Mouse (Mus musculus): ENCODE data around the gene Lrrc72. TPM values are rescaled to one million over a fixed set of nuclear protein-coding genes. Genes with fewer than 3 reads are reported as not detected.
A peak's percentile ranks its signal among the peaks of the same experiment; 100 is the strongest.

The Lrrc72 gene
- polyA plus RNA-seq, 1 experiment from 2014 or later: not detected

GRCm38 (mm10) chr12:36241171-36241570 lies 12.0 kb downstream of the Lrrc72 start:
- no peak overlapping the region for H3K9ac ChIP-seq (ENCODE audit: low read depth, low read length)
- no peak overlapping the region for H3K4me3 ChIP-seq (ENCODE audit: low read depth, low read length)
- no peaks in the 10 kb centered on the region for H3K27me3 ChIP-seq (ENCODE audit: control insufficient read depth, insufficient read depth, low read length)
- H3K27ac ChIP-seq (ENCODE audit: low read depth, low read length): no peak overlapping the region
- 75% methylated on average over 3 of the region's 3 CpGs for WGBS (ENCODE audit: insufficient replicate concordance)
- ATAC-seq (replicated peaks; ENCODE audit: insufficient number of reproducible peaks, low FRiP score, low TSS enrichment): no peak
- H3K9me3 ChIP-seq (replicated peaks; ENCODE audit: control insufficient read depth, low read length): no peaks in the 10 kb centered on the region
- H3K36me3 ChIP-seq (ENCODE audit: control insufficient read depth, insufficient read depth, low read length): no peaks in the 10 kb centered on the region
- no peaks in the 10 kb centered on the region for H3K4me1 ChIP-seq (ENCODE audit: control insufficient read depth, insufficient read depth, low read length)
- H3K4me2 ChIP-seq: no peak overlapping the region

GRCm38 (mm10) chr12:36231386-36231785 lies 21.8 kb downstream of the Lrrc72 start:
- H3K4me1 ChIP-seq (ENCODE audit: control insufficient read depth, insufficient read depth, low read length): no peaks in the 10 kb centered on the region
- no peak for ATAC-seq (replicated peaks; ENCODE audit: insufficient number of reproducible peaks, low FRiP score, low TSS enrichment)
- H3K27ac ChIP-seq (ENCODE audit: low read depth, low read length): no peak overlapping the region
- no peaks in the 10 kb centered on the region for H3K9me3 ChIP-seq (replicated peaks; ENCODE audit: control insufficient read depth, low read length)
- H3K27me3 ChIP-seq (ENCODE audit: control insufficient read depth, insufficient read depth, low read length): no peaks in the 10 kb centered on the region
- H3K36me3 ChIP-seq (ENCODE audit: control insufficient read depth, insufficient read depth, low read length): no peaks in the 10 kb centered on the region
- WGBS (ENCODE audit: insufficient replicate concordance): 63% methylated on average over 2 of the region's 2 CpGs
- no peak overlapping the region for H3K4me2 ChIP-seq
- no peak overlapping the region for H3K9ac ChIP-seq (ENCODE audit: low read depth, low read length)
- no peak overlapping the region for H3K4me3 ChIP-seq (ENCODE audit: low read depth, low read length)

- Histone ChIP-seq H3K27me3 (ENCODE audit: control insufficient read depth, insufficient read depth, low read length) (no peaks in the 10 kb centered on the region), H3K36me3 (ENCODE audit: control insufficient read depth, insufficient read depth, low read length) (no peaks in the 10 kb centered on the region), H3K9me3 (replicated peaks; ENCODE audit: control insufficient read depth, low read length) (no peaks in the 10 kb centered on the region), H3K9ac (ENCODE audit: low read depth, low read length) (no peak overlapping the region), H3K4me3 (ENCODE audit: low read depth, low read length) (no peak overlapping the region), H3K4me1 (ENCODE audit: control insufficient read depth, insufficient read depth, low read length) (peaks cover 3% of the 10 kb centered on the region; the same call in 1 of the 2 replicates), H3K4me2 (no peak overlapping the region), H3K27ac (ENCODE audit: low read depth, low read length) (no peak overlapping the region)
- no peak for ATAC-seq (replicated peaks; ENCODE audit: insufficient number of reproducible peaks, low FRiP score, low TSS enrichment)
- WGBS (ENCODE audit: insufficient replicate concordance): 35% methylated on average over 4 of the region's 4 CpGs
Observed at GRCm38 (mm10) chr12:36224392-36224791, 28.8 kb downstream of the Lrrc72 start.

GRCm38 (mm10) chr12:36216905-36217304 lies 36.3 kb downstream of the Lrrc72 start:
- Histone ChIP-seq H3K27ac (ENCODE audit: low read depth, low read length) (no peak overlapping the region), H3K9ac (ENCODE audit: low read depth, low read length) (no peak overlapping the region), H3K4me2 (0 out of 2 replicates have a peak overlapping the region, but pooled peaks have one; percentile 10), H3K27me3 (ENCODE audit: control insufficient read depth, insufficient read depth, low read length) (no peaks in the 10 kb centered on the region), H3K4me1 (ENCODE audit: control insufficient read depth, insufficient read depth, low read length) (no peaks in the 10 kb centered on the region), H3K9me3 (replicated peaks; ENCODE audit: control insufficient read depth, low read length) (no peaks in the 10 kb centered on the region), H3K4me3 (ENCODE audit: low read depth, low read length) (no peak overlapping the region), H3K36me3 (ENCODE audit: control insufficient read depth, insufficient read depth, low read length) (no peaks in the 10 kb centered on the region)
- no peak for ATAC-seq (replicated peaks; ENCODE audit: insufficient number of reproducible peaks, low FRiP score, low TSS enrichment)
- 71% methylated on average over 10 of the region's 10 CpGs for WGBS (ENCODE audit: insufficient replicate concordance)

- Histone ChIP-seq H3K4me3 (ENCODE audit: low read depth, low read length) (no peak overlapping the region), H3K36me3 (ENCODE audit: control insufficient read depth, insufficient read depth, low read length) (no peaks in the 10 kb centered on the region), H3K4me2 (no peak overlapping the region), H3K4me1 (ENCODE audit: control insufficient read depth, insufficient read depth, low read length) (no peaks in the 10 kb centered on the region), H3K9me3 (replicated peaks; ENCODE audit: control insufficient read depth, low read length) (no peaks in the 10 kb centered on the region), H3K9ac (ENCODE audit: low read depth, low read length) (no peak overlapping the region), H3K27me3 (ENCODE audit: control insufficient read depth, insufficient read depth, low read length) (no peaks in the 10 kb centered on the region), H3K27ac (ENCODE audit: low read depth, low read length) (no peak overlapping the region)
- no peak for ATAC-seq (replicated peaks; ENCODE audit: insufficient number of reproducible peaks, low FRiP score, low TSS enrichment)
- WGBS (ENCODE audit: insufficient replicate concordance): 48% methylated on average over 4 of the region's 4 CpGs
Observed at GRCm38 (mm10) chr12:36216230-36216629, 37.0 kb downstream of the Lrrc72 start.

GRCm38 (mm10) chr12:36215149-36215480 lies 38.1 kb downstream of the Lrrc72 start:
- no peaks in the 10 kb centered on the region for H3K27me3 ChIP-seq (ENCODE audit: control insufficient read depth, insufficient read depth, low read length)
- H3K4me2 ChIP-seq: no peak overlapping the region
- no peak overlapping the region for H3K9ac ChIP-seq (ENCODE audit: low read depth, low read length)
- WGBS (ENCODE audit: insufficient replicate concordance): 3% methylated on average over 1 of the region's 1 CpGs
- no peak for ATAC-seq (replicated peaks; ENCODE audit: insufficient number of reproducible peaks, low FRiP score, low TSS enrichment)
- H3K4me1 ChIP-seq (ENCODE audit: control insufficient read depth, insufficient read depth, low read length): no peaks in the 10 kb centered on the region
- H3K4me3 ChIP-seq (ENCODE audit: low read depth, low read length): no peak overlapping the region
- no peak overlapping the region for H3K27ac ChIP-seq (ENCODE audit: low read depth, low read length)
- no peaks in the 10 kb centered on the region for H3K36me3 ChIP-seq (ENCODE audit: control insufficient read depth, insufficient read depth, low read length)
- no peaks in the 10 kb centered on the region for H3K9me3 ChIP-seq (replicated peaks; ENCODE audit: control insufficient read depth, low read length)

GRCm38 (mm10) chr12:36214389-36215148 lies 38.6 kb downstream of the Lrrc72 start:
- Histone ChIP-seq H3K4me2 (no peak overlapping the region), H3K36me3 (ENCODE audit: control insufficient read depth, insufficient read depth, low read length) (no peaks in the 10 kb centered on the region), H3K4me3 (ENCODE audit: low read depth, low read length) (no peak overlapping the region), H3K27ac (ENCODE audit: low read depth, low read length) (no peak overlapping the region), H3K9ac (ENCODE audit: low read depth, low read length) (no peak overlapping the region), H3K4me1 (ENCODE audit: control insufficient read depth, insufficient read depth, low read length) (no peaks in the 10 kb centered on the region), H3K27me3 (ENCODE audit: control insufficient read depth, insufficient read depth, low read length) (no peaks in the 10 kb centered on the region), H3K9me3 (replicated peaks; ENCODE audit: control insufficient read depth, low read length) (no peaks in the 10 kb centered on the region)
- 46% methylated on average over 8 of the region's 8 CpGs for WGBS (ENCODE audit: insufficient replicate concordance)
- no peak for ATAC-seq (replicated peaks; ENCODE audit: insufficient number of reproducible peaks, low FRiP score, low TSS enrichment)

- ATAC-seq (replicated peaks; ENCODE audit: insufficient number of reproducible peaks, low FRiP score, low TSS enrichment): no peak
- H3K4me2 ChIP-seq: no peak overlapping the region
- H3K9me3 ChIP-seq (replicated peaks; ENCODE audit: control insufficient read depth, low read length): no peaks in the 10 kb centered on the region
- H3K9ac ChIP-seq (ENCODE audit: low read depth, low read length): no peak overlapping the region
- no peaks in the 10 kb centered on the region for H3K4me1 ChIP-seq (ENCODE audit: control insufficient read depth, insufficient read depth, low read length)
- H3K36me3 ChIP-seq (ENCODE audit: control insufficient read depth, insufficient read depth, low read length): no peaks in the 10 kb centered on the region
- H3K27ac ChIP-seq (ENCODE audit: low read depth, low read length): no peak overlapping the region
- 79% methylated on average over 4 of the region's 4 CpGs for WGBS (ENCODE audit: insufficient replicate concordance)
- no peak overlapping the region for H3K4me3 ChIP-seq (ENCODE audit: low read depth, low read length)
- no peaks in the 10 kb centered on the region for H3K27me3 ChIP-seq (ENCODE audit: control insufficient read depth, insufficient read depth, low read length)
Observed at GRCm38 (mm10) chr12:36210096-36210495, 43.1 kb downstream of the Lrrc72 start.

GRCm38 (mm10) chr12:36208456-36208855 lies 44.7 kb downstream of the Lrrc72 start:
- H3K36me3 ChIP-seq (ENCODE audit: control insufficient read depth, insufficient read depth, low read length): no peaks in the 10 kb centered on the region
- no peaks in the 10 kb centered on the region for H3K9me3 ChIP-seq (replicated peaks; ENCODE audit: control insufficient read depth, low read length)
- no peak overlapping the region for H3K4me2 ChIP-seq
- no peaks in the 10 kb centered on the region for H3K27me3 ChIP-seq (ENCODE audit: control insufficient read depth, insufficient read depth, low read length)
- WGBS (ENCODE audit: insufficient replicate concordance): 74% methylated on average over 19 of the region's 19 CpGs
- no peak overlapping the region for H3K9ac ChIP-seq (ENCODE audit: low read depth, low read length)
- H3K4me1 ChIP-seq (ENCODE audit: control insufficient read depth, insufficient read depth, low read length): no peaks in the 10 kb centered on the region
- H3K4me3 ChIP-seq (ENCODE audit: low read depth, low read length): no peak overlapping the region
- no peak for ATAC-seq (replicated peaks; ENCODE audit: insufficient number of reproducible peaks, low FRiP score, low TSS enrichment)
- no peak overlapping the region for H3K27ac ChIP-seq (ENCODE audit: low read depth, low read length)
